ENCODE assay signal across 8 mouse cellular contexts in the genomic region with DNA sequence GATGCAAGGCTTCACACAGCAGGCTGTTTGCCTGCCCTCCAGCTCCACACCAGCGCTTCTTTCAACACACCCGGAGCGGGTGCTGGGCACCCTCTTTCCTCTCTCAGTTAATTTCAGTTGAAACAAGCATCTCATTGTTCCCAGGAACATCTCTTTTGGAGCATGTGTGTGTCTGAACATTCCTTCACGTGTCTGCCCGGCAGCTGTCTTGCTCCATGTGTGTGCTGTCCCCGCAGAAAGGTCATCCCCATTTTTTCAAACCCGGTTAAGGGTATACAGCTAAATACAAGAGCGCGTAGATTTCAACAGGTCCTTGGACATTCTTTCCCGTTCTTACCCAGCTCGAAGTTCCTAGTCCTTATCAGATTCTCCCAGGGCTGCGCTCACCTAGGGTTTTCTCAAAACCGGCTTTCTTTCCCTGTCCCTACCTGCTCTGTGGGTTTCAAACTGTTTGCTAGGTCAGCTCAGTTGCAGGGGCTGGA.
DNase-seq lines count a peak whose midpoint lies in the region; ATAC-seq and TF ChIP-seq lines count a peak whose summit lies in the region.
"Had no signal": no experiment of that assay in that cellular context is flagged by ENCODE, and none has a peak within 500 bp of the region (broad histone marks: within the 10 kb centered on the region; RNA-seq: fewer than 3 reads in every experiment).

No protein-coding gene starts in this region.

- ATAC-seq in lung, postnatal 0 days, result peak; percentile 67
- peak; percentile 50 for ATAC-seq in forebrain, postnatal 0 days
- no peak for ATAC-seq in limb, embryonic 11.5 days (ENCODE audit: insufficient number of reproducible peaks, low FRiP score, low TSS enrichment, low read depth)
- peak; percentile 53; the same call in 1 of the 2 replicates for ATAC-seq in stomach, embryonic 15.5 days (ENCODE audit: insufficient read depth, low FRiP score, low read depth)

- no peak overlapping the region for H3K27ac ChIP-seq in lung, postnatal 0 days (ENCODE audit: low read length)
- no peak overlapping the region for H3K27ac ChIP-seq in forebrain, postnatal 0 days (ENCODE audit: low read depth, low read length)
- no peak overlapping the region for H3K27ac ChIP-seq in limb, embryonic 11.5 days (replicated peaks; ENCODE audit: low read depth, low read length)
- no peak overlapping the region for H3K27ac ChIP-seq in stomach, embryonic 15.5 days

- no peak overlapping the region for H3K9ac ChIP-seq in lung, postnatal 0 days (replicated peaks; ENCODE audit: low read depth)
- H3K9ac ChIP-seq in forebrain, postnatal 0 days, result no peak overlapping the region
- H3K9ac ChIP-seq in limb, embryonic 11.5 days (ENCODE audit: low read length), result no peak overlapping the region
- no peak overlapping the region for H3K9ac ChIP-seq in stomach, embryonic 15.5 days

- TF ChIP-seq EP300 in lung, postnatal 0 days (IDR thresholded peaks at IDR 0.05), result no peak

- no peaks in the 10 kb centered on the region for H3K36me3 ChIP-seq in lung, postnatal 0 days (ENCODE audit: insufficient read depth, low read length)
- no peaks in the 10 kb centered on the region for H3K36me3 ChIP-seq in forebrain, postnatal 0 days (ENCODE audit: insufficient read depth)
- H3K36me3 ChIP-seq in limb, embryonic 11.5 days (ENCODE audit: control insufficient read depth, insufficient read depth, low read length), result no peaks in the 10 kb centered on the region
- H3K36me3 ChIP-seq in stomach, embryonic 15.5 days, result no peaks in the 10 kb centered on the region

- no peaks in the 10 kb centered on the region for H3K4me1 ChIP-seq in lung, postnatal 0 days (ENCODE audit: insufficient read depth, low read depth, low read length)
- no peaks in the 10 kb centered on the region for H3K4me1 ChIP-seq in forebrain, postnatal 0 days (ENCODE audit: insufficient read depth)
- H3K4me1 ChIP-seq in limb, embryonic 11.5 days (ENCODE audit: control insufficient read depth, insufficient read depth, low read length), result peaks cover 2% of the 10 kb centered on the region; the same call in 1 of the 2 replicates
- peaks cover 5% of the 10 kb centered on the region; the same call in 1 of the 2 replicates for H3K4me1 ChIP-seq in stomach, embryonic 15.5 days

- H3K9me3 ChIP-seq in lung, postnatal 0 days (ENCODE audit: low read length), result no peaks in the 10 kb centered on the region
- no peaks in the 10 kb centered on the region for H3K9me3 ChIP-seq in forebrain, postnatal 0 days (ENCODE audit: low read length)
- no peaks in the 10 kb centered on the region for H3K9me3 ChIP-seq in limb, embryonic 11.5 days (ENCODE audit: control insufficient read depth, low read length)
- no peaks in the 10 kb centered on the region for H3K9me3 ChIP-seq in stomach, embryonic 15.5 days

- no peak overlapping the region for H3K4me3 ChIP-seq in lung, postnatal 0 days (ENCODE audit: low read depth, low read length)
- no peak overlapping the region for H3K4me3 ChIP-seq in forebrain, postnatal 0 days (ENCODE audit: low read depth, low read length)
- H3K4me3 ChIP-seq in limb, embryonic 11.5 days (ENCODE audit: low read depth, low read length), result no peak overlapping the region
- no peak overlapping the region for H3K4me3 ChIP-seq in stomach, embryonic 15.5 days (replicated peaks)

- WGBS in lung, postnatal 0 days, result 23% methylated on average over 13 of the region's 13 CpGs
- 24% methylated on average over 13 of the region's 13 CpGs for WGBS in forebrain, postnatal 0 days
- 28% methylated on average over 13 of the region's 13 CpGs for WGBS in limb, embryonic 11.5 days
- 16% methylated on average over 13 of the region's 13 CpGs for WGBS in stomach, embryonic 15.5 days

- peak; percentile 52 for DNase-seq in lung, postnatal 0 days (ENCODE audit: low spot score)
- no peak for DNase-seq in lung, adult 18-20 months
- DNase-seq in forebrain, postnatal 0 days, result no peak
- peak; percentile 32 for DNase-seq in limb, embryonic 11.5 days (ENCODE audit: low spot score)
- no peak for DNase-seq in natural killer cell, adult 2 months (ENCODE audit: low spot score in 2 of 2)
- DNase-seq in thymus, postnatal 25 days, result no peak
- DNase-seq: kidney, postnatal 25 days had no signal

- H3K27me3 ChIP-seq in lung, postnatal 0 days (replicated peaks; ENCODE audit: insufficient read depth, low read length), result no peaks in the 10 kb centered on the region
- no peaks in the 10 kb centered on the region for H3K27me3 ChIP-seq in forebrain, postnatal 0 days (ENCODE audit: insufficient read depth, low read length)
- H3K27me3 ChIP-seq in limb, embryonic 11.5 days (ENCODE audit: control insufficient read depth, insufficient read depth, low read length), result no peaks in the 10 kb centered on the region
- H3K27me3 ChIP-seq in stomach, embryonic 15.5 days (replicated peaks), result no peaks in the 10 kb centered on the region

- H3K4me2 ChIP-seq in lung, postnatal 0 days (replicated peaks; ENCODE audit: low read depth, low read length), result peak overlapping the region; percentile 37
- 0 out of 2 replicates have a peak overlapping the region, but pooled peaks have one; percentile 0 for H3K4me2 ChIP-seq in forebrain, postnatal 0 days (ENCODE audit: low read depth)
- 0 out of 2 replicates have a peak overlapping the region, but pooled peaks have one; percentile 5 for H3K4me2 ChIP-seq in limb, embryonic 11.5 days (ENCODE audit: low read depth, severe bottlenecking)
- H3K4me2 ChIP-seq in stomach, embryonic 15.5 days, result peak overlapping the region; percentile 34

- TF ChIP-seq CTCF in lung, postnatal 0 days (IDR thresholded peaks at IDR 0.05), result no peak
- no peak for TF ChIP-seq CTCF in forebrain, postnatal 0 days (IDR thresholded peaks at IDR 0.05; ENCODE audit: low read depth)

Comparison
In these comparisons a context has a peak if more than half of its experiments do, and no peak if none do; other contexts are left out.
1. DNase-seq: peak in lung, postnatal 0 days (single experiment) and limb, embryonic 11.5 days (single experiment); none in lung, adult 18-20 months (0 of 2), forebrain, postnatal 0 days (single experiment), natural killer cell, adult 2 months (0 of 2) and thymus, postnatal 25 days (single experiment).
2. Peak in every context shown above with its lines, with median percentiles within 50 percentile points of each other: H3K4me2 ChIP-seq.